Mouse (Mus musculus) liver, adult 2 months (tissue): Measurements from ENCODE around the gene Asb16.

Experiments used
- CTCF ChIP-seq: fragments of 200-500 bp; IDR thresholded peaks from 2 replicates; pipeline ENCODE4 v1.5.1; 2011; ENCODE audit warnings: low read depth, low read length, control low read depth
- POLR2A ChIP-seq: fragments of 200-500 bp; IDR thresholded peaks from 2 replicates; pipeline ENCODE4 v1.6.1; 2011; ENCODE audit warnings: low read length, control low read depth; ENCODE audit not compliant: insufficient read depth; ENCODE audit errors: extremely low read depth

DNA sequence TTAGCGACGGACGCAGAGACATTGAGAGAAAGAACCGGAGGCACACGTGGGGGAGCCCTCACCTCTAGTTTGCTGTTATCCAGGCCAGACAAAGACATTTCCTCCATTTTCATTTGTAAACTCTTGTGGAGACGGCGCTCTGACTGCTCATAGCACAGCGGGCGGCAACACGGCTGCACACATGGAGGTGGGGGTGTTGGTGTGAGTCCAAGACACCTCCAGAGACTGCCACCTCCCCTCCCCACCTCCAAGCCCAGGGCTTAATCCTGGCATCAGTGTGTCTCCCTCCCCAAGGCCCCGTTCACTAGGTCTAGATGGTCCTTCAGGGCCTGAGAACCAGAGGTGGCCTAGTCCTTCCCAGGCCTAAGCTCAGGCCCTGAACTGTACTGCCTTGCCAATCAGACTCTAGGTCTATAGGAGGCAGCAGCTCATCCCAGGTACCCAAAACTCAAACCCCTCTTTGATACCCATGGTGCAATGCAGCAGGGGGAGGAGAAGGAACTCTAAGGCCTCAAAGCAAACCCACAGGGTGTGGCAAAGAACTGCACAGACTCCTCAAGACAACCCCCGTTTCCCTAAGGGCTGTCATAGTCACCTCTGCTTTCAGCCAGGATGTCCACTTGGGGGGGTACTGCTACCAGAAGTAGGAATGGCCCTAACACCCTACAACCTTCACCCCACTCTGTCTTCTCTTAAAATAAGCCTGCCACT is 26.5 kb downstream of the Asb16 start:
- TF ChIP-seq POLR2A (no peak), CTCF (no peak)
